Mouse (Mus musculus): ENCODE data around the gene Wdr26.

GRCm38 (mm10) chr1:181188925-181189324 lies 22.9 kb downstream of the Wdr26 start:
- TF ChIP-seq TAL1 (IDR thresholded peaks at IDR 0.05; ENCODE audit: low read length) = no peak
- TF ChIP-seq GATA1 (IDR thresholded peaks at IDR 0.05; ENCODE audit: low read length) = no peak
